Mouse (Mus musculus) hindbrain, postnatal 0 days (tissue): ENCODE results near the gene Gm37240. TPM values are rescaled to one million over a fixed set of nuclear protein-coding genes. Genes with fewer than 3 reads are reported as not detected.

Experiments used
- ATAC-seq: fragments of 200-750 bp; cut with Nextera tagmentation; 2 replicates; pipeline ENCODE4 v1.8.0; 2017; ENCODE audit warnings: mild to moderate bottlenecking, moderate TSS enrichment, moderate library complexity
- DNase-seq: peaks from one replicate; pipeline ENCODE4 v3.0.0-alpha.2; 2015; ENCODE audit warnings: low spot score
- H3K27ac ChIP-seq: fragments of 300-500 bp; sonication (generic); 2 replicates; pipeline ENCODE4 v1.5.1; 2014; ENCODE audit warnings: mild to moderate bottlenecking
- H3K27me3 ChIP-seq: fragments of 300-500 bp; sonication (generic); 2 replicates; pipeline ENCODE4 v1.6.1; 2014; ENCODE audit warnings: low read length, mixed read lengths; ENCODE audit not compliant: insufficient read depth
- H3K36me3 ChIP-seq: fragments of 300-500 bp; sonication (generic); 2 replicates; pipeline ENCODE4 v1.6.1; 2014; ENCODE audit warnings: low read length, mixed read lengths; ENCODE audit not compliant: insufficient read depth
- H3K4me1 ChIP-seq: fragments of 300-500 bp; sonication (generic); 2 replicates; pipeline ENCODE4 v1.6.1; 2014; ENCODE audit warnings: antibody characterized with exemption, low read length, mixed read lengths; ENCODE audit not compliant: insufficient read depth
- H3K4me2 ChIP-seq: fragments of 300-500 bp; sonication (generic); 2 replicates; pipeline ENCODE4 v1.6.1; 2014; ENCODE audit warnings: low read depth, mild to moderate bottlenecking, low read length, moderate library complexity, mixed read lengths
- H3K4me3 ChIP-seq: fragments of 300-500 bp; sonication (generic); 2 replicates; pipeline ENCODE4 v1.5.1; 2014; ENCODE audit warnings: low read length
- H3K9ac ChIP-seq: fragments of 300-500 bp; sonication (generic); replicated peaks from 2 replicates; pipeline ENCODE4 v1.6.1; 2014; ENCODE audit warnings: mild to moderate bottlenecking, low read length, moderate library complexity, mixed read lengths
- H3K9me3 ChIP-seq: fragments of 300-500 bp; sonication (generic); 2 replicates; pipeline ENCODE4 v1.6.1; 2016; ENCODE audit warnings: low read length, mixed read lengths
- CTCF ChIP-seq: IDR thresholded peaks from 2 replicates; pipeline ENCODE4 v1.5.1; 2016; ENCODE audit warnings: antibody characterized with exemption, control low read depth, low read depth
- WGBS: fragments of 180-500 bp; shearing (Covaris S2); extraction: QIAGEN DNeasy Blood & Tissue Kit; methylation state at CpG from one replicate; pipeline ENCODE4 v1.1.7; 2014; 5-methylcytosine and 5-hydroxymethylcytosine counted together
- polyA plus RNA-seq: library from polyadenylated mRNA; unstranded; fragments of >200 nt; fragmentation: Nextera tagmentation; extraction: Ambion mirVana; gene quantifications from 2 replicates; pipeline ENCODE4 v1.2.1, GENCODE M21; 2015
- total RNA-seq: library from RNA; depleted of rRNA; stranded (reverse); fragments of >200 nt; gene quantifications from 2 replicates; pipeline ENCODE4 v1.2.3, GENCODE M21; 2014

The Gm37240 gene
- total and polyA plus RNA-seq, 2 experiments from 2014 or later, result 1.5 TPM; not detected in 1

GRCm38 (mm10) chr3:85299649-85300550 lies 587.4 kb downstream of the Gm37240 start:
- WGBS, result 28% methylated on average over 18 of the region's 18 CpGs
- DNase-seq (peak; percentile 85), ATAC-seq (peak; percentile 99)
- Histone ChIP-seq H3K36me3 (no peaks in the 10 kb centered on the region), H3K9ac (no peak overlapping the region; the same call in 1 of the 2 replicates), H3K4me2 (no peak overlapping the region), H3K9me3 (peaks cover 4% of the 10 kb centered on the region; the same call in 1 of the 2 replicates), H3K27ac (peak overlapping the region; percentile 78), H3K27me3 (no peaks in the 10 kb centered on the region), H3K4me1 (peaks cover 6% of the 10 kb centered on the region; the same call in 1 of the 2 replicates), H3K4me3 (no peak overlapping the region)
- peak; percentile 63 for TF ChIP-seq CTCF

- H3K4me2 ChIP-seq, result no peak overlapping the region
- H3K9ac ChIP-seq, result no peak overlapping the region
- H3K27ac ChIP-seq, result no peak overlapping the region
- WGBS, result 61% methylated on average over 9 of the region's 9 CpGs
- no peaks in the 10 kb centered on the region for H3K27me3 ChIP-seq
- H3K4me1 ChIP-seq, result peaks cover 6% of the 10 kb centered on the region; the same call in 1 of the 2 replicates
- no peak overlapping the region for H3K4me3 ChIP-seq
- ATAC-seq (no peak), DNase-seq (no peak)
- H3K9me3 ChIP-seq, result peaks cover 4% of the 10 kb centered on the region; the same call in 1 of the 2 replicates
- TF ChIP-seq CTCF, result no peak
- no peaks in the 10 kb centered on the region for H3K36me3 ChIP-seq
Measured at GRCm38 (mm10) chr3:85295229-85295628, 592.1 kb downstream of the Gm37240 start.

- Histone ChIP-seq H3K9me3 (no peaks in the 10 kb centered on the region), H3K4me1 (no peaks in the 10 kb centered on the region), H3K4me3 (no peak overlapping the region), H3K27me3 (no peaks in the 10 kb centered on the region), H3K9ac (no peak overlapping the region), H3K4me2 (no peak overlapping the region), H3K36me3 (no peaks in the 10 kb centered on the region), H3K27ac (no peak overlapping the region)
- DNase-seq (no peak), ATAC-seq (no peak)
- no peak for TF ChIP-seq CTCF
- 80% methylated on average over 2 of the region's 2 CpGs for WGBS
Measured at GRCm38 (mm10) chr3:85287627-85288026, 599.7 kb downstream of the Gm37240 start.

GRCm38 (mm10) chr3:85284483-85284882 lies 602.8 kb downstream of the Gm37240 start:
- no peaks in the 10 kb centered on the region for H3K27me3 ChIP-seq
- no peaks in the 10 kb centered on the region for H3K36me3 ChIP-seq
- H3K4me1 ChIP-seq, result no peaks in the 10 kb centered on the region
- H3K27ac ChIP-seq, result no peak overlapping the region
- 92% methylated on average over 2 of the region's 2 CpGs for WGBS
- TF ChIP-seq CTCF, result no peak
- no peak overlapping the region for H3K4me3 ChIP-seq
- H3K9me3 ChIP-seq, result no peaks in the 10 kb centered on the region
- no peak overlapping the region for H3K9ac ChIP-seq
- H3K4me2 ChIP-seq, result no peak overlapping the region
- ATAC-seq (no peak), DNase-seq (no peak)

- Histone ChIP-seq H3K9ac (no peak overlapping the region), H3K27ac (no peak overlapping the region), H3K9me3 (no peaks in the 10 kb centered on the region), H3K27me3 (no peaks in the 10 kb centered on the region), H3K4me1 (no peaks in the 10 kb centered on the region), H3K4me3 (no peak overlapping the region), H3K36me3 (no peaks in the 10 kb centered on the region), H3K4me2 (no peak overlapping the region)
- no peak for ATAC-seq
- no peak for DNase-seq
- 87% methylated on average over 5 of the region's 5 CpGs for WGBS
- no peak for TF ChIP-seq CTCF
Measured at GRCm38 (mm10) chr3:85282816-85283215, 604.5 kb downstream of the Gm37240 start.

DNA sequence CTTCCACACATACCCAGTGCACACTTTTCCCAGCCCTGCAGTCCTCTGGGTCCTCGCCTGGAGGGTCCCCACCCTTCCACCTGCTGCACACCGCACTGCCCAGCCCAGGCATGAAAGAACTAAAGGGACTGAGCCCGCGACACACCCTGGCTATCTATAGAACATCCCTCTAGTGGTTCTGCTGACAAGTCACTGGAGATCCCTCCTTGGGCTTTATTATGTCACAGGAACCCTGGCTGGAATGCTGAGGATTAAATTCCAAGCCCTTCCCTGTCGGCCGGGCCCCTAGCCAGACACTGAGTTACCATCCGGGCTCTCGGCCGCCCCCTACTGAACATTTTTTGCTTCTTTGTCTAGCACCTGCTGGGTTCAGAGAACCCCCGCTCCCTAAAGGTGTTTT lies 612.2 kb downstream of the Gm37240 start:
- ATAC-seq (no peak), DNase-seq (peak; percentile 7)
- Histone ChIP-seq H3K4me2 (no peak overlapping the region), H3K9me3 (no peaks in the 10 kb centered on the region), H3K4me3 (no peak overlapping the region), H3K27me3 (no peaks in the 10 kb centered on the region), H3K36me3 (no peaks in the 10 kb centered on the region), H3K4me1 (no peaks in the 10 kb centered on the region), H3K9ac (no peak overlapping the region), H3K27ac (no peak overlapping the region)
- TF ChIP-seq CTCF, result peak; percentile 33
- 51% methylated on average over 10 of the region's 10 CpGs for WGBS

DNA sequence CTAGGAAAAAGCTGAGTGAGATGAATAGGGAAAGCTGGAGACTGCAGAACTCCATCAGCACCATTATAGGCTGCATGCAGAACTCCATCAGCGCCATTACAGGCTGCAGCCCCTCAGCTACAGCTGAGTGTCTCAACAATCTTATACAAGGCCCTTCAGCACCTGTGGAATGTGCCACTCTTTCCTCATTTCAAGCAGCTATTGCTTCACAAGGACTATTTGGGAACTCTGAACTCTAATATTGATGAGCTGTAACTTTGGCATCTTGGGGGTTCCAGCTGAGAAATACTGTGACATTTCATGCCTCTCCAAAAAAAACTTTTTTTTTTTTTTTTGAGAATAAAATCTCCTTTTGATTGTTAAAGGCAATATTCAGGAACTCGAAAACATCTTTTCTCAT lies 615.8 kb downstream of the Gm37240 start:
- Histone ChIP-seq H3K4me2 (no peak overlapping the region), H3K9me3 (no peaks in the 10 kb centered on the region), H3K9ac (no peak overlapping the region), H3K4me3 (no peak overlapping the region), H3K27me3 (no peaks in the 10 kb centered on the region), H3K27ac (no peak overlapping the region), H3K4me1 (no peaks in the 10 kb centered on the region), H3K36me3 (no peaks in the 10 kb centered on the region)
- ATAC-seq (no peak), DNase-seq (no peak)
- no peak for TF ChIP-seq CTCF
- WGBS, result 87% methylated on average over 2 of the region's 2 CpGs
